Mouse (Mus musculus): Measurements from ENCODE around the gene Rnf181.

The Rnf181 gene

GRCm38 (mm10) chr6:72383142-72383820, 16.5 kb upstream of the Rnf181 start:
- no peak for DNase-seq

- no peak for DNase-seq
These were observed 15.7 kb upstream of the Rnf181 start for GRCm38 (mm10) chr6:72382494-72382893.

- peak; percentile 94 for DNase-seq
These were observed 13.5 kb upstream of the Rnf181 start, which contains the start of gene Vamp5 for GRCm38 (mm10) chr6:72380131-72380770. Gene Vamp5, minus strand, starts transcription at chr6:72380468.

- no peak for DNase-seq
These were observed 12.8 kb upstream of the Rnf181 start for GRCm38 (mm10) chr6:72379377-72380130.

GRCm38 (mm10) chr6:72378510-72379234, 11.9 kb upstream of the Rnf181 start:
- DNase-seq: no peak

- DNase-seq: no peak
These were observed 8.2 kb upstream of the Rnf181 start for GRCm38 (mm10) chr6:72374820-72375563.

GRCm38 (mm10) chr6:72374206-72374605, 7.5 kb upstream of the Rnf181 start:
- no peak for DNase-seq

GRCm38 (mm10) chr6:72373184-72373583, 6.4 kb upstream of the Rnf181 start:
- no peak for DNase-seq

- no peak for DNase-seq
These were observed 4.8 kb upstream of the Rnf181 start for GRCm38 (mm10) chr6:72371571-72371970.

GRCm38 (mm10) chr6:72371147-72371546, 4.4 kb upstream of the Rnf181 start:
- peak; percentile 76 for DNase-seq

- peak; percentile 34 for DNase-seq
These were observed 3.3 kb upstream of the Rnf181 start for GRCm38 (mm10) chr6:72370091-72370490.

GRCm38 (mm10) chr6:72369557-72369956, 2.8 kb upstream of the Rnf181 start:
- no peak for DNase-seq

- no peak for DNase-seq
These were observed 761 bp upstream of the Rnf181 start for GRCm38 (mm10) chr6:72367460-72367974.

- DNase-seq: no peak
These were observed 452 bp downstream of the Rnf181 start for GRCm38 (mm10) chr6:72366304-72366703.

GRCm38 (mm10) chr6:72364985-72365384, 1.8 kb downstream of the Rnf181 start:
- no peak for DNase-seq

GRCm38 (mm10) chr6:72364009-72364408, 2.7 kb downstream of the Rnf181 start:
- DNase-seq: no peak

GRCm38 (mm10) chr6:72362132-72363028, 4.4 kb downstream of the Rnf181 start:
- peak; percentile 97 for DNase-seq

- DNase-seq: no peak
These were observed 5.6 kb downstream of the Rnf181 start for GRCm38 (mm10) chr6:72361121-72361551.

- DNase-seq: no peak
These were observed 6.2 kb downstream of the Rnf181 start for GRCm38 (mm10) chr6:72360599-72360935.

- no peak for DNase-seq
These were observed 6.7 kb downstream of the Rnf181 start for GRCm38 (mm10) chr6:72359891-72360598.
